Mouse (Mus musculus) forebrain, embryonic 14.5 days (tissue): ENCODE measurements at regions not wholly inside any gene's neighbourhood (a gene's known extent, or its start where the extent isn't known, plus 50 kb on each side); places are given as distances from the start of the nearest gene placed in this dataset.

Experiments used
- ATAC-seq: fragments of 200-750 bp; cut with Nextera tagmentation; 2 replicates; pipeline ENCODE4 v1.8.0; 2017; ENCODE audit warnings: mild to moderate bottlenecking, moderate library complexity
- DNase-seq: peaks from one replicate; pipeline ENCODE4 v3.0.0-alpha.2; 2015; ENCODE audit warnings: low spot score
- H3K27ac ChIP-seq: fragments of 300-500 bp; sonication (generic); 2 replicates; pipeline ENCODE4 v1.5.1; 2014; ENCODE audit warnings: low read depth, mild to moderate bottlenecking, control low read depth, low read length, moderate library complexity
- H3K27me3 ChIP-seq: fragments of 300-500 bp; sonication (generic); replicated peaks from 2 replicates; pipeline ENCODE4 v1.6.1; 2014; ENCODE audit warnings: low read length, control low read depth, mixed read lengths; ENCODE audit not compliant: control insufficient read depth, insufficient read depth
- H3K36me3 ChIP-seq: fragments of 300-500 bp; sonication (generic); 2 replicates; pipeline ENCODE4 v1.6.1; 2014; ENCODE audit warnings: low read length, control low read depth; ENCODE audit not compliant: control insufficient read depth, insufficient read depth
- H3K4me1 ChIP-seq: fragments of 300-500 bp; sonication (generic); 2 replicates; pipeline ENCODE4 v1.6.1; 2014; ENCODE audit warnings: antibody characterized with exemption, low read length, control low read depth; ENCODE audit not compliant: control insufficient read depth, insufficient read depth
- H3K4me2 ChIP-seq: fragments of 300-500 bp; sonication (generic); 2 replicates; pipeline ENCODE4 v1.6.1; 2014; ENCODE audit warnings: mild to moderate bottlenecking, control low read depth, low read length
- H3K4me3 ChIP-seq: fragments of 300-500 bp; sonication (generic); 2 replicates; pipeline ENCODE4 v1.5.1; 2014; ENCODE audit warnings: low read depth, low read length, control low read depth
- H3K9ac ChIP-seq: fragments of 300-500 bp; sonication (generic); 2 replicates; pipeline ENCODE4 v1.6.1; 2014; ENCODE audit warnings: mild to moderate bottlenecking, low read length, control low read depth, moderate library complexity
- H3K9me3 ChIP-seq: fragments of 300-500 bp; sonication (generic); replicated peaks from 2 replicates; pipeline ENCODE4 v1.6.1; 2016; ENCODE audit warnings: low read length, control low read depth, mixed read lengths; ENCODE audit not compliant: control insufficient read depth
- WGBS: fragments of 180-500 bp; shearing (Covaris S2); extraction: QIAGEN DNeasy Blood & Tissue Kit; methylation state at CpG from one replicate; pipeline ENCODE4 v1.1.7; 2014; 5-methylcytosine and 5-hydroxymethylcytosine counted together

GRCm38 (mm10) chr15:74401275-74401674 is 234.9 kb downstream of the Mroh4 start:
- H3K9me3 ChIP-seq = no peaks in the 10 kb centered on the region
- H3K9ac ChIP-seq = no peak overlapping the region
- DNase-seq = no peak
- WGBS = 85% methylated on average over 7 of the region's 7 CpGs
- no peak for ATAC-seq
- no peak overlapping the region for H3K27ac ChIP-seq
- no peaks in the 10 kb centered on the region for H3K36me3 ChIP-seq
- H3K4me3 ChIP-seq = no peak overlapping the region
- no peaks in the 10 kb centered on the region for H3K27me3 ChIP-seq
- peaks cover 2% of the 10 kb centered on the region; the same call in 1 of the 2 replicates for H3K4me1 ChIP-seq
- no peak overlapping the region for H3K4me2 ChIP-seq

DNA sequence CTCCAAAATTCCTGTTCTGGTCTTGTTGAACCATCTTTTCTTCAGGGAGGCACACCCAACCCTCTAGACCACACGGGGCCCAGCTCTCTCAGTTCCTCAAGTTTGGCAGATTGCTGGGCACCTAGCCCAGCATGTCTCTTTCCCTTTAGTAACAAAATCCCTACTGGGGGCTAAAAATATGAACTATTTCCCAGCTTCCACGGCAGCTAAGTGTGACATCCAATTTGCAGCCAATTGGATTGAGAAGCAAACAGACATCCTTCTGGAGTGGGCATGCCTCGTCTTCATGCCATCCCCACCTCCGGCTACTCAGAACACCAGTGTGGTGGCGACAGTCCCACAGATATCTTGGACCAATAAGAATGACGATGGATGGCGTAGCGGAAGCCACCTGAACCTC is 240.1 kb downstream of the Mroh4 start:
- ATAC-seq = no peak

GRCm38 (mm10) chr15:74387533-74387932 is 248.6 kb downstream of the Mroh4 start:
- H3K27ac ChIP-seq = no peak overlapping the region

More for the DNA sequence above, 240.1 kb downstream of the Mroh4 start:
- Histone ChIP-seq H3K4me1 (0 out of 2 replicates have a peak, but pooled peaks cover 2% of the 10 kb centered on the region), H3K9me3 (no peaks in the 10 kb centered on the region), H3K36me3 (no peaks in the 10 kb centered on the region), H3K27me3 (no peaks in the 10 kb centered on the region), H3K4me2 (no peak overlapping the region), H3K27ac (no peak overlapping the region), H3K4me3 (no peak overlapping the region), H3K9ac (no peak overlapping the region)
- WGBS = 84% methylated on average over 8 of the region's 8 CpGs
- peak; percentile 8 for DNase-seq

DNA sequence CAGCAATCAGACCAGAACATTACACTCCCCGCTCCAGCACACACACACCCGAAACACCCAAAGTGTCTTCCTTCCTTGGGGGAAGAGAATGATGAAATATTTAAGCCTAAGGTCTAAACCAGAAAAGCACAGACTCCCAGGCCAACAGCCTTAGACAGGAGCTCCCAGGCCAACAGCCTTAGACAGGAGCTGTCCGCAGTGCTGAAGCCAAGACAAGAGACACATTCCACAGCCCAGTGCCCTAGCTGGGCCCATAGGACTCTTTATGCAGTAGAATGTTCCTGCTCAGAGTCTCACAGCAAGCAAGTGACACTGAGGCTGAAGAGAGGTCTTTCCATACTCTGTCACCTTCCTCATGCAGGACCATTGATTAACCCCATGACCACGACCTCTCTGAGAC is 253.6 kb downstream of the Mroh4 start:
- 50% methylated on average over 4 of the region's 4 CpGs for WGBS
- no peaks in the 10 kb centered on the region for H3K27me3 ChIP-seq
- no peaks in the 10 kb centered on the region for H3K36me3 ChIP-seq
- peaks cover 3% of the 10 kb centered on the region; the same call in 1 of the 2 replicates for H3K4me1 ChIP-seq
- no peak overlapping the region for H3K4me3 ChIP-seq
- H3K9me3 ChIP-seq = no peaks in the 10 kb centered on the region
- no peak overlapping the region for H3K9ac ChIP-seq
- no peak overlapping the region for H3K27ac ChIP-seq
- DNase-seq (peak; percentile 24), ATAC-seq (no peak)
- H3K4me2 ChIP-seq = no peak overlapping the region

More at GRCm38 (mm10) chr15:74387533-74387932, 248.6 kb downstream of the Mroh4 start:
- Histone ChIP-seq H3K27me3 (no peaks in the 10 kb centered on the region), H3K4me1 (peaks cover 6% of the 10 kb centered on the region; the same call in 1 of the 2 replicates), H3K4me2 (no peak overlapping the region), H3K9ac (no peak overlapping the region), H3K4me3 (no peak overlapping the region), H3K36me3 (no peaks in the 10 kb centered on the region), H3K9me3 (no peaks in the 10 kb centered on the region)
- WGBS = 5% methylated on average over 3 of the region's 3 CpGs
- peak; percentile 24 for DNase-seq
- no peak for ATAC-seq

DNA sequence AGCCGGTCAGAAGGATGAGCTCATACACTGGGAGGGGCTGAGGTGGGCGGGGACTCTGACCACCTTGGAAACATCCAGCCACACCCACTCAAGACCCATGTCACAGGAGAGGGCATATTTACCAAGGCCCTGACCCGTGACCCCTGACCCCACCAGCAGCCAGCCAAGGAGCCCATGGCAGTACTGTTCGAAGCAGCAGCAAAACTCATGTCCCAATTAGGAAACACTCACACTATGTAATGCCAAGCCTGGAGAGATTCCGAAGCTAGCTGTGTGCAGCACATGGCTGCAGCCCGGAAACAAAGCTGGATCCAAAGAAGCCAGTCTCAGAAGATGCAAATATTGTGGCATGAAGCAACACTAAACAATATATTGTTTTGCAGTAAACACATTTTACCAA is 256.8 kb downstream of the Mroh4 start:
- H3K4me3 ChIP-seq = no peak overlapping the region
- no peaks in the 10 kb centered on the region for H3K27me3 ChIP-seq
- H3K4me2 ChIP-seq = no peak overlapping the region
- H3K4me1 ChIP-seq = no peaks in the 10 kb centered on the region
- 80% methylated on average over 6 of the region's 6 CpGs for WGBS
- no peak overlapping the region for H3K27ac ChIP-seq
- H3K36me3 ChIP-seq = no peaks in the 10 kb centered on the region
- H3K9me3 ChIP-seq = no peaks in the 10 kb centered on the region
- peak; percentile 10 for DNase-seq
- ATAC-seq = peak; percentile 65; the same call in 1 of the 2 replicates
- H3K9ac ChIP-seq = no peak overlapping the region

GRCm38 (mm10) chr15:74369461-74369860 is 266.7 kb downstream of the Mroh4 start:
- no peak overlapping the region for H3K4me2 ChIP-seq
- H3K9me3 ChIP-seq = no peaks in the 10 kb centered on the region
- no peaks in the 10 kb centered on the region for H3K4me1 ChIP-seq
- WGBS = 85% methylated on average over 3 of the region's 3 CpGs
- no peak overlapping the region for H3K27ac ChIP-seq
- no peak overlapping the region for H3K4me3 ChIP-seq
- ATAC-seq = no peak
- H3K9ac ChIP-seq = no peak overlapping the region
- no peaks in the 10 kb centered on the region for H3K27me3 ChIP-seq
- H3K36me3 ChIP-seq = no peaks in the 10 kb centered on the region
- DNase-seq = no peak

GRCm38 (mm10) chr15:74347911-74348310 is 288.2 kb downstream of the Mroh4 start:
- H3K27me3 ChIP-seq = no peaks in the 10 kb centered on the region
- H3K4me3 ChIP-seq = no peak overlapping the region
- H3K36me3 ChIP-seq = no peaks in the 10 kb centered on the region
- H3K9ac ChIP-seq = no peak overlapping the region
- no peaks in the 10 kb centered on the region for H3K9me3 ChIP-seq
- no peak overlapping the region for H3K27ac ChIP-seq
- no peak for ATAC-seq
- WGBS = 64% methylated on average over 4 of the region's 4 CpGs
- H3K4me2 ChIP-seq = no peak overlapping the region
- H3K4me1 ChIP-seq = no peaks in the 10 kb centered on the region
- DNase-seq = no peak

- WGBS = 68% methylated on average over 6 of the region's 6 CpGs
- H3K4me1 ChIP-seq = no peaks in the 10 kb centered on the region
- no peaks in the 10 kb centered on the region for H3K27me3 ChIP-seq
- H3K4me2 ChIP-seq = no peak overlapping the region
- H3K9ac ChIP-seq = no peak overlapping the region
- H3K36me3 ChIP-seq = no peaks in the 10 kb centered on the region
- H3K4me3 ChIP-seq = no peak overlapping the region
- no peak overlapping the region for H3K27ac ChIP-seq
- no peak for ATAC-seq
- no peaks in the 10 kb centered on the region for H3K9me3 ChIP-seq
- DNase-seq = peak; percentile 37
Measured at GRCm38 (mm10) chr15:74343591-74343990, 292.6 kb downstream of the Mroh4 start.

- H3K9ac ChIP-seq = no peak overlapping the region
- peaks cover 3% of the 10 kb centered on the region; the same call in 1 of the 2 replicates for H3K4me1 ChIP-seq
- no peaks in the 10 kb centered on the region for H3K36me3 ChIP-seq
- H3K4me2 ChIP-seq = no peak overlapping the region
- ATAC-seq (no peak), DNase-seq (no peak)
- H3K27ac ChIP-seq = no peak overlapping the region
- no peaks in the 10 kb centered on the region for H3K9me3 ChIP-seq
- no peaks in the 10 kb centered on the region for H3K27me3 ChIP-seq
- H3K4me3 ChIP-seq = no peak overlapping the region
Measured at GRCm38 (mm10) chr15:74333846-74334245, 302.3 kb downstream of the Mroh4 start.
